In the genomic region with DNA sequence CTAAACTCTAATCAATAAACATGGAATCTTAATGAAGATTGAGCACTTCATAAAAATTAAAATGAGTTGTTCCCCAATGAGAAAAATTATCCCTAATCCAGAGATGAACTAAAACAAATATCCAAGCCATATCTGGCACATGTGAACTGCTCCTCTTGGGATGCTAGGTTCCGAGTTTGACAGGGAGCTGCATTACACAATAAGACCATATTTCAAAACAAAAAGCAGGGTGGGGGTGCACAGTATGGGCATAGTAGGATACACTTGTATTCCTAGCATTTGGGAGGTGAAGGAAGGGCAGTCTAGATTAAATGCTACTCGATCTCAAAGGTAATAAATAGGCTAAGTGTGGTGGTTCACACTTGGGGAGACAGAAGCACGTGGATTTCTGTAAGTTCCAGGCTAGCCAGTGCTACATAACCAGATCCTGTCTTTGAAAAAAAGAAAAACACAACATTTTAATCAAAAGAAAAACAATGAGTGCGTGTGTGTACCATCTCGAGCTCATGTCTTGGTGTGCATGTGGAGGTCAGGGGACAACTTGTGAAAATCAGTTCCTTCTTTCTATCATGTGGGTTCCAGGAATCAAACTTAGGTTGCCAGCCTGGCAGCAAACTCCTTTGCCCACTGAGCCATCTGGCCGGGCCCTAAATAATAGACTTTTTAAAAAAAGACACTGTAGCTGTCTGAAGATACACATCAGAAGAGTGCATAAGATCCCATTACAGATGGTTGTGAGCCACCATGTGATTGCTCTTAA, we compare ENCODE assay signal across 23 mouse cellular contexts.
"Had no signal": no experiment of that assay in that cellular context is flagged by ENCODE, and none has a peak within 500 bp of the region (broad histone marks: within the 10 kb centered on the region; RNA-seq: fewer than 3 reads in every experiment).

No protein-coding gene starts in this region.

- H3K9ac ChIP-seq: kidney, embryonic 15.5 days; liver, embryonic 14.5 days; lung, embryonic 15.5 days; midbrain, embryonic 12.5 days; midbrain, embryonic 15.5 days; neural tube, embryonic 12.5 days; neural tube, embryonic 15.5 days had no signal

- H3K4me3 ChIP-seq: kidney, embryonic 15.5 days; left cerebral cortex, adult 2 months; lung, embryonic 15.5 days; midbrain, embryonic 12.5 days; midbrain, embryonic 15.5 days; neural tube, embryonic 12.5 days; neural tube, embryonic 15.5 days had no signal

- H3K4me1 ChIP-seq: neural tube, embryonic 12.5 days had no signal

- ATAC-seq: midbrain, embryonic 15.5 days had no signal

- H3K36me3 ChIP-seq: midbrain, embryonic 12.5 days; midbrain, embryonic 15.5 days; neural tube, embryonic 12.5 days; neural tube, embryonic 15.5 days had no signal

- H3K27ac ChIP-seq: kidney, embryonic 15.5 days; left cerebral cortex, adult 2 months; liver, embryonic 14.5 days; lung, embryonic 15.5 days; macrophage; midbrain, embryonic 12.5 days; midbrain, embryonic 15.5 days; neural tube, embryonic 12.5 days; neural tube, embryonic 15.5 days; stomach, postnatal 0 days had no signal

- H3K4me2 ChIP-seq: kidney, embryonic 15.5 days; liver, embryonic 11.5 days; lung, embryonic 15.5 days; midbrain, embryonic 12.5 days; midbrain, embryonic 15.5 days; neural tube, embryonic 12.5 days; neural tube, embryonic 15.5 days had no signal

- DNase-seq: kidney, adult 11 months; kidney, adult 8-10 months; kidney, postnatal 10 days; kidney, postnatal 36 days; layer of hippocampus, postnatal 36 days; lung, adult 18-20 months; lung, postnatal 10 days; right cerebral cortex, adult 18-20 months; right cerebral cortex, postnatal 14 days; right cerebral cortex, postnatal 4 days; thymus, postnatal 14 days; thymus, postnatal 4 days had no signal

- H3K9me3 ChIP-seq: kidney, embryonic 15.5 days; lung, embryonic 15.5 days; midbrain, embryonic 12.5 days; midbrain, embryonic 15.5 days; neural tube, embryonic 12.5 days; neural tube, embryonic 15.5 days had no signal

- H3K27me3 ChIP-seq: kidney, embryonic 15.5 days; lung, embryonic 15.5 days; midbrain, embryonic 12.5 days; midbrain, embryonic 15.5 days; neural tube, embryonic 12.5 days; neural tube, embryonic 15.5 days had no signal
